Mouse (Mus musculus): ENCODE measurements around the gene Epb41l5. TPM values are rescaled to one million over a fixed set of nuclear protein-coding genes. Genes with fewer than 3 reads are reported as not detected.

The Epb41l5 gene
- polyA plus RNA-seq, 1 experiment from 2014 or later, result 49.9 TPM

DNA sequence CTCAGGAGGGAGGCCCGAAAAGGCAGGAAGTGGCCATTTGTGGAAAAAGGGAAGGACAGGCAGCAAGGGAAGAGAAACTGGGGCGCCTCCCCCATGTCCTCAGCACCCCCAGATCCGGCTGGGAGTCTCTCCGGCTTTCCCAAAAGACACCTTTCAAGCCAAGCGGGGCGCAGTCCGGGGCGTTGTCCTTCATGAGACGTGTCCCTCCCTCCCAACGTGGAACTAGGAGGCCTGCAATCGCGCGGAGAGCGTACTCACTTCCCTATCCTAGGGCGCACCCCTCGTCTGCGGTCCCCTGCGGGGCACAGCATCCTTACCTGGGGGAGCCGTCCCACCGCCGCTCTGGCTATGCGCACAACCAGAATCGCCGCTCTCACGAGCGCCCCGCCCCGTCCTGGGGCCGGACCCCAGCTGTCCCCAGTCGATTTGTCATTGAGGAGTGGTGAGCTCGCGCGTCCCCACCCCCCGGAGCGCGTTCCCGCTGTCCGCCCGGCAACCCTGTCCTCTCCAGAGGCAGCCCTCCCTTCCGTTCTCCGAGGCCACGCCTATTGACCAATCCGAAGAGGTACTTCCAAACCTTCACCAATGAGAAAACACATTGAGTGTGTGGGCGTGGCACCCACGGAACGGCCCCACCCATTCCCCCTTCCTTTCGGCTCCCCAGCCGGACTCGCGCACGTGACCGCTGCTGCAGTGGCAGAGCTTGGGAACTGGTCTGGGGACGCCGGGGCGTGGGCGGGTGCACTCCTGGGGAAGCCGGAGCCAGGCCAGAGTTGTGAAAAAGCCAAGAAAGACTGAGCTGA, 144.3 kb downstream of the Epb41l5 start, which contains the start of gene Ralb:
Ralb (minus strand) TSS at position 535 of the 803 bp plus-strand sequence.
- WGBS, result 1% methylated on average over 57 of the region's 57 CpGs
- Histone ChIP-seq H3K9ac (peak within 1 kb of the TSS; percentile 71), H3K36me3 (ENCODE audit: insufficient read depth) (peaks cover 18% of the 10 kb centered on the region), H3K4me3 (ENCODE audit: low read depth, low read length) (peak within 1 kb of the TSS; percentile 67), H3K9me3 (ENCODE audit: low read depth, low read length) (no peaks in the 10 kb centered on the region), H3K27me3 (ENCODE audit: insufficient read depth, low read length) (no peaks in the 10 kb centered on the region), H3K27ac (ENCODE audit: low read depth) (peak within 1 kb of the TSS; percentile 78), H3K4me2 (peak within 1 kb of the TSS; percentile 65), H3K4me1 (ENCODE audit: insufficient read depth) (peaks cover 18% of the 10 kb centered on the region)
- DNase-seq (peak; percentile 99), ATAC-seq (ENCODE audit: insufficient read depth) (peak; percentile 96)
- TF ChIP-seq CTCF (IDR thresholded peaks at IDR 0.05; ENCODE audit: low read depth), result no peak

DNA sequence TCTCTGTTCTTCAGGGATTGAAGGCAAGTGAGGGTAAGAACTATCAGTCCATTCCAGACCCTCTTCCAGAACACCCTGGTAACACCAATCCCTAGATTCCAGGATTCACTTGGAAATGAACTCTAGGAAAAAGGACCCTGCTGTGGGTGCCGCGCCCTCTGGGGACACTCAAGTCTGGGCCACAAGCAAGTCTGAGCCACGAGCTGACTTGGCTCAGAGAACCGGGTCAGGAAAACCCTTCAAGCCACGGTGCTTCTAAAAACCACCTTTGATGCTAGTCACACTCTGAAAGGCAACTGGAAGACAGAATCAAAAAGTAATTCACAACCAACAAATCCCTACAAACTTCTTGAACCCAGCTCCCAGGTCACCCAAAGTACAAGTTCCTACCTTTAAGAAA, 145.0 kb downstream of the Epb41l5 start:
- peak overlapping the region; percentile 67 for H3K4me3 ChIP-seq (ENCODE audit: low read depth, low read length)
- under 1% methylated on average over 5 of the region's 5 CpGs for WGBS
- H3K9ac ChIP-seq, result peak overlapping the region; percentile 71
- H3K27me3 ChIP-seq (ENCODE audit: insufficient read depth, low read length), result no peaks in the 10 kb centered on the region
- DNase-seq (peak; percentile 52), ATAC-seq (ENCODE audit: insufficient read depth) (no peak)
- H3K36me3 ChIP-seq (ENCODE audit: insufficient read depth), result peaks cover 20% of the 10 kb centered on the region
- no peak for TF ChIP-seq CTCF (IDR thresholded peaks at IDR 0.05; ENCODE audit: low read depth)
- H3K4me2 ChIP-seq, result peak overlapping the region; percentile 65
- no peaks in the 10 kb centered on the region for H3K9me3 ChIP-seq (ENCODE audit: low read depth, low read length)
- peak overlapping the region; percentile 78; the same call in 1 of the 2 replicates for H3K27ac ChIP-seq (ENCODE audit: low read depth)
- H3K4me1 ChIP-seq (ENCODE audit: insufficient read depth), result peaks cover 17% of the 10 kb centered on the region

DNA sequence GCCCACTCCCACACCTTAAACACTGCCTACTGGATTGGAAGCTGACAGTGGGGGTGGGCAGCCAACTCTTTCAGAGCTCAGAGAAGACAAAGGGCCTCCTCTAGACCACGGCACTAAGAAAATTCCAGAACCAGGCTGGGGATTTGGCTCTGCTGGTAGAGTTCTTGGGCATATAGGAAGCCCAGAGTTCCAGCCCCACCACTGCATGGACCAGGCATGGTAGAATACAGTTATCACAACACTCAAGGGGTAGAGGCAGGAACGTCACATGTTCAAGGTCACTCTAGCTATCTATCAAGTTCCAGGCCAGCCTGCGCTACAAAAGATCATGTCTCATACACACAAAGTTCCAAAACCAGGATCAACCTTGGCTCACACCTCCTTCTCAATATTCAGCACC, 145.6 kb downstream of the Epb41l5 start:
- ATAC-seq (ENCODE audit: insufficient read depth) (no peak), DNase-seq (no peak)
- Histone ChIP-seq H3K4me3 (ENCODE audit: low read depth, low read length) (peak overlapping the region; percentile 67), H3K4me2 (peak overlapping the region; percentile 65), H3K9ac (peak overlapping the region; percentile 71), H3K27ac (ENCODE audit: low read depth) (peak overlapping the region; percentile 78; the same call in 1 of the 2 replicates), H3K36me3 (ENCODE audit: insufficient read depth) (peaks cover 20% of the 10 kb centered on the region), H3K27me3 (ENCODE audit: insufficient read depth, low read length) (no peaks in the 10 kb centered on the region), H3K9me3 (ENCODE audit: low read depth, low read length) (no peaks in the 10 kb centered on the region), H3K4me1 (ENCODE audit: insufficient read depth) (peaks cover 16% of the 10 kb centered on the region)
- 44% methylated on average over 3 of the region's 3 CpGs for WGBS
- no peak for TF ChIP-seq CTCF (IDR thresholded peaks at IDR 0.05; ENCODE audit: low read depth)

- WGBS, result 92% methylated on average over 11 of the region's 11 CpGs
- Histone ChIP-seq H3K27ac (ENCODE audit: low read depth) (no peak overlapping the region), H3K27me3 (ENCODE audit: insufficient read depth, low read length) (no peaks in the 10 kb centered on the region), H3K36me3 (ENCODE audit: insufficient read depth) (peaks cover 20% of the 10 kb centered on the region), H3K4me2 (peak overlapping the region; percentile 65), H3K4me1 (ENCODE audit: insufficient read depth) (peaks cover 15% of the 10 kb centered on the region), H3K9ac (peak overlapping the region; percentile 71; the same call in 1 of the 2 replicates), H3K4me3 (ENCODE audit: low read depth, low read length) (peak overlapping the region; percentile 67), H3K9me3 (ENCODE audit: low read depth, low read length) (no peaks in the 10 kb centered on the region)
- TF ChIP-seq CTCF (IDR thresholded peaks at IDR 0.05; ENCODE audit: low read depth), result no peak
- peak; percentile 48 for DNase-seq
- ATAC-seq (ENCODE audit: insufficient read depth), result no peak
Observed at GRCm38 (mm10) chr1:119502729-119503128, 146.1 kb downstream of the Epb41l5 start.

DNA sequence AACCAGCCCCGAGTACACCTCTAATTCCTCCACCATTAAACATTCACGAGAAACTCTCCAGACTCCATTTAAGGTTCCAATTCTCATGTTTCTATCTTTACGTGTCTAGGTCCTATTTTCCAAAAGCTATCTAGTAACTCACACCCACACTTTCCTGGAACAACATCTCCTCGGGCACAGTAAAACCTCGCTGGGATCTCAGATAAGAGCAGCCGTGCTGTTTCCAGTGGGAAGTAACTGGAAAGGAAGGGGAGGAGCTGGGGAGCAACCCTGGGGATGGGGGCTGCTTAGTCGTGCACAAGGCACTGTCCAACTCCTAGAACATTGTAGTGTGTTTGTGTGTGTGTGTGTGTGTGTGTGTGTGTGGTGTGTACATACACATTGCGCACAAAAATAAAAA, 146.9 kb downstream of the Epb41l5 start:
- H3K4me2 ChIP-seq, result peak overlapping the region; percentile 34; the same call in 1 of the 2 replicates
- no peaks in the 10 kb centered on the region for H3K27me3 ChIP-seq (ENCODE audit: insufficient read depth, low read length)
- ATAC-seq (ENCODE audit: insufficient read depth), result no peak
- no peak overlapping the region for H3K4me3 ChIP-seq (ENCODE audit: low read depth, low read length)
- TF ChIP-seq CTCF (IDR thresholded peaks at IDR 0.05; ENCODE audit: low read depth), result no peak
- H3K9ac ChIP-seq, result no peak overlapping the region
- 61% methylated on average over 8 of the region's 8 CpGs for WGBS
- H3K27ac ChIP-seq (ENCODE audit: low read depth), result no peak overlapping the region
- no peaks in the 10 kb centered on the region for H3K9me3 ChIP-seq (ENCODE audit: low read depth, low read length)
- peaks cover 18% of the 10 kb centered on the region for H3K4me1 ChIP-seq (ENCODE audit: insufficient read depth)
- DNase-seq, result no peak
- H3K36me3 ChIP-seq (ENCODE audit: insufficient read depth), result peaks cover 20% of the 10 kb centered on the region

GRCm38 (mm10) chr1:119499456-119499855, 149.3 kb downstream of the Epb41l5 start:
- H3K4me3 ChIP-seq (ENCODE audit: low read depth, low read length), result no peak overlapping the region
- H3K4me1 ChIP-seq (ENCODE audit: insufficient read depth), result peaks cover 9% of the 10 kb centered on the region
- DNase-seq, result no peak
- ATAC-seq (ENCODE audit: insufficient read depth), result no peak
- H3K9me3 ChIP-seq (ENCODE audit: low read depth, low read length), result no peaks in the 10 kb centered on the region
- peaks cover 23% of the 10 kb centered on the region for H3K36me3 ChIP-seq (ENCODE audit: insufficient read depth)
- no peak for TF ChIP-seq CTCF (IDR thresholded peaks at IDR 0.05; ENCODE audit: low read depth)
- no peaks in the 10 kb centered on the region for H3K27me3 ChIP-seq (ENCODE audit: insufficient read depth, low read length)
- no peak overlapping the region for H3K27ac ChIP-seq (ENCODE audit: low read depth)
- 93% methylated on average over 10 of the region's 10 CpGs for WGBS
- no peak overlapping the region for H3K4me2 ChIP-seq
- no peak overlapping the region for H3K9ac ChIP-seq

DNA sequence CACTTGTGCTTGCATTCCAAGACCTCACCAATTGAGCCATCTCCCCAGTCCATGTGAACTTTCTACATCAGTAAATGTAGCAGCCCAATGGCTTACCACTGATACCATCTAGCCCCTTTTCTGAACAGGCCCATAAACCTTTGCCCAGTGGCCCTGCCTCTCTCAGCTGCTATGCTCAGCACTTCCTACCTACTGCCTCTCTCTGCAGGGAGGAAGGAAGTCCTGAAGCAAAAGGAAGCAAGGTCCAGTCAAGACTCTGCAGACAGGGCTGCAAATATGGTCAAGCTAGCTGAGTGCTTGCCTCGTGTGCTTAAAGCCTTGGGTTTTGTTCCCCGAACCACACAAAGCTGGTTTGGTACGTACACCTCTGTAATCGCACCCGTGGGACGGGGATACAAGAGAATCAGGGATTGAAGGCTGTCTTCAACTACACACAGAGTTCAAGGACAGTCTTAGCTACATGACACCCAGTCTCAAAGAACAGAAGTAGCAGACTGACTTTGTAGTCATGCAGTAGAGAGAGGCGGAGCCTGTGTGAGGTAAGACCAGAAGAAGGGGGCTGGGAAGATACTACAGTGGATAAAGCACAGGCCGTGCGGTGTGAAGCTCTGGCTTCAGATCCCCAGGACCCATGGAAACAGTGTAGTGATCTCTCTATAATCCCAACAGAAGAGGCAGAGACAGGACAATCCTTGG, 150.1 kb downstream of the Epb41l5 start:
- DNase-seq, result no peak
- Histone ChIP-seq H3K9me3 (ENCODE audit: low read depth, low read length) (no peaks in the 10 kb centered on the region), H3K4me3 (ENCODE audit: low read depth, low read length) (no peak overlapping the region), H3K27me3 (ENCODE audit: insufficient read depth, low read length) (no peaks in the 10 kb centered on the region), H3K4me2 (no peak overlapping the region), H3K4me1 (ENCODE audit: insufficient read depth) (peaks cover 12% of the 10 kb centered on the region), H3K9ac (no peak overlapping the region), H3K27ac (ENCODE audit: low read depth) (no peak overlapping the region), H3K36me3 (ENCODE audit: insufficient read depth) (peaks cover 23% of the 10 kb centered on the region)
- ATAC-seq (ENCODE audit: insufficient read depth), result no peak
- WGBS, result 81% methylated on average over 9 of the region's 9 CpGs
- TF ChIP-seq CTCF (IDR thresholded peaks at IDR 0.05; ENCODE audit: low read depth), result no peak
